Mouse (Mus musculus): ENCODE measurements at regions not wholly inside any gene's neighbourhood (a gene's known extent, or its start where the extent isn't known, plus 50 kb on each side); places are given as distances from the start of the nearest gene placed in this dataset.

- DNase-seq (ENCODE audit: low spot score in 2 of 2) = no peak
Observed at GRCm38 (mm10) chr16:45033268-45033667, 59.9 kb upstream of the Ccdc80 start.

GRCm38 (mm10) chr16:45034401-45034800 lies 58.8 kb upstream of the Ccdc80 start:
- peak; percentile 43 to 50 for DNase-seq (ENCODE audit: low spot score in 2 of 2)

GRCm38 (mm10) chr16:45036806-45037520 lies 56.2 kb upstream of the Ccdc80 start:
- peak in 1 of 2 experiments; percentile 24 for DNase-seq (ENCODE audit: low spot score in 2 of 2)

- no peak for DNase-seq (ENCODE audit: low spot score in 2 of 2)
Observed at GRCm38 (mm10) chr16:45037521-45037888, 55.7 kb upstream of the Ccdc80 start.

GRCm38 (mm10) chr16:45038261-45039036 lies 54.8 kb upstream of the Ccdc80 start:
- peak in 1 of 2 experiments; percentile 23 for DNase-seq (ENCODE audit: low spot score in 2 of 2)
